Mouse (Mus musculus) left cerebral cortex, postnatal 4 days (tissue): Measurements from ENCODE around the gene Tenm4. TPM values are rescaled to one million over a fixed set of nuclear protein-coding genes. Genes with fewer than 3 reads are reported as not detected.
A peak's percentile ranks its signal among the peaks of the same experiment; 100 is the strongest.

ENCODE experiments used
- DNase-seq: peaks from one replicate; pipeline ENCODE4 v3.0.0-alpha.2; 2022
- intact Hi-C: fragments of 180-260 bp; cut with DNase I; formaldehyde crosslinking; loops from one replicate; pipeline ENCODE4 v1.15.1; 2025
- total RNA-seq, 2 experiments: library from RNA; stranded (reverse); gene quantifications; 2 replicates each; pipeline ENCODE4 v1.2.3; 2021

Tenm4 gene
- total RNA-seq, 2 experiments from 2014 or later: 98.0 to 123 TPM

DNA sequence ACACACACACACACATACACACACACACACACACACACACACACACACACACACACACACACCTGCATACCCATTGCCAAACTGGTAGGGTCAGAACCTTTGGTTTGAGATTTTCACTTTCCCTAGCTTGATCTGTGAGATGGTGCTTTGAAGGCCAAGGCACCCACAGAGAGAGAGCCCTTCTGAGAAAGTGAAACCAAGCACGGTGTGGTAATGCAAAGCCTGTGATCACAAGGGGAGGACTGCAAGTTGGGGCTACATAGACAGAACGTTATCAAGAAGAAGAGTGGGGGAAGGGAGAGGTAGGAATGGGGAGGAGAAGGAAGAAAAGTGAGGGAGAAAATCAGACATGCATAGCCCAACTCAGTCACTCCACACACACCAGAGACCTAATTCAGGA, 285.6 kb downstream of the Tenm4 start:
- DNase-seq: no peak
- intact Hi-C loops: no loop called here

DNA sequence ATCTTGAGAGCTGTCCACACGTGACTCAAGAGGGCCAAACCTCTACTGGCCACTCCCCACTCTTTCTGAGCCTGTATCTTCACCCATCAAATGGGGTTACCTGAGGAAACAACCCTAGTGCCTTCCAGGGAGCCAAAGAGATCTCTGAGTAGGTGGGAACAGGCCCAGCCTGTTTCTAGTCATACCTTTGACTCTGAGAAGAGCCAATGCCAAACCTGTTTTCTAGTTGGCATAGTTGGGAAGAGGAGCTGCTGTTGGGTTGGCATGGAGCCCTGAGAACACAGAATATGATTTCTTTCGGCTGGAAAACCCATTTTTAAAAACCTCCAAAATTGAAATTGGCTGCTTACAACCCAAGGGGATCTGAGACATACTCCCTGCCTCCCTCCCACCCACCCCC, 286.8 kb downstream of the Tenm4 start:
- intact Hi-C loops: no loop called here
- peak; percentile 30 for DNase-seq

DNA sequence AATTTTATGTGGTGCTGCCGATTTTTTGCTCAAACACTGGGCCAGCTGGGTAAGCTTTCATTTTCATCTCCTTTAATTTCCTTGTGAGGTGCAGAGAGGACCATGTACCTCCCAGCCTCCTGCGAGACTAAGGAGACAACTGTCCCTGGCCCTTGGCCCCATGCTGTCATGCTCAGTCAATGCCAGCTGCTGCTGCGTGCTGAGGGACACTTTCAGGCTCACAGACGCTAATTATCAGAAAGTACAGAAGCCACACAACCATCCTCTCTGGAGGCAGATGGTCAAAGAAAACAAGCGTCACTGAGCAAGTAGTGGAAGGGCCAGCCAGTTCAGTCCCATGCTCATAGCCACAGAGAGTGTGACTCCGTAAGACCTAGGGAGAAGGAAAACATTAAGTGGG, 287.9 kb downstream of the Tenm4 start:
- intact Hi-C loops: no loop called here
- peak; percentile 62 for DNase-seq

DNA sequence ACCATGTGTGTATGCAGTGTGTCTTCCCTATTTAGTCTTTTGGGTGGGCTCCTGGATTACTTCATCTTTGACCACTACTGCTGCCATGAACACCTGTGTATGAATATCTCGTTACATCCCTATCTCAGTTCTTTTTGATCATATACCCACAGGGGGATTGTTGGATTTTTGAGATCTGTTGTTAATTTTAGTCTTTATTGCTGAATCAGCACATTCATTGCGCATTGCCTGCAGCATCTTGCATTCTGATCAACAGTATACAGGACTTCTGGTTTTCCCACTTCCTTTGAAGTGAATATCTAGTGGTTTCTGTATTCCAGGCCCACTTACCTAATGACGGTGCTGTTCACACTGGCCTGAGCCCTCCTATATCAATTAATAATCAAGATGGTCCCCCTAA, 295.7 kb downstream of the Tenm4 start:
- intact Hi-C loops: no loop called here
- no peak for DNase-seq

DNA sequence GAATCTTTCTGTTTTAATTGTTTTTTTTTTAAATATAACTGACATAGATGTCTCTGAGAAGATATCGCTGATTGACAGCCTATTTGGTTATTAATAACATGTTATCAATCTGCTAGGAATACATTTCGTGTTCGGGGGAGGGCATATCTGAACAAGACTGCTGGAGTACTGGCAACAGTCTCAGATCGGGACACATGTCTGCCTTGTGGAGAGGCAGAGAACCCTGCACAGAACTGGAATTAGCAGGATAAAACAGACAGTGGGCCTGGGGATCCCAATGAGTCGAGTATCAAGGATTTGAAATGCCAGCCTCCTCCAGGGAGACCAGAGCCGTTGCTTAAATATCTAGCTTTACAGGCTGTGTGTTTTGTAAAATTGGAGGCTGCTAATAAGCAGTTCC, 299.8 kb downstream of the Tenm4 start:
- intact Hi-C loops: no loop called here
- DNase-seq: no peak

DNA sequence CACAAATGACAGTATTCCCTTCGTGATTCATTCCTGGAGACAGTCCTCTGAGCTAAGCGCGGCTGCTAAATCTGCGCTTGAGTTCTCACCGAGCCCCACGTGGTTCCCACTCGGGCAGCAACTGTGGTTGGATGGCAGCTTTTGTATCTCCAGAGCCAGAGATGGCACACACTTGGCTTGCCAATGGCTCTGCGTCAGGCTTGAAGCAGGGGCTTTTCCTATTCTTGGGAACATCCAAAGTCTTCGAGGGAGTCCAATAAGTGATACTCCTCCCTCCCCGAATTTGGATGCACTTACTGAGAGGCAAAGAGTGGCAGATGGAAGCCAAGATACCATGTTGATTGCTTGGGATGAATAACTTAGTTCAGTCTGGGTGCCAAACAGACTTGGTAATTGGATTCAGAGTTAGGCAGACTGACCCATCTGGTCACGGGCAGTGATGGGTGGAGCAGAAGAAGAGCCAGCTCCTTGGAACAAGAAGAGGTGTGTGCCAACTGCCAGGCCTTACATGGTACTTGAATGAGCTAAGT, 303.6 kb downstream of the Tenm4 start:
- DNase-seq: peak; percentile 90
- intact Hi-C loops: no loop called here

DNA sequence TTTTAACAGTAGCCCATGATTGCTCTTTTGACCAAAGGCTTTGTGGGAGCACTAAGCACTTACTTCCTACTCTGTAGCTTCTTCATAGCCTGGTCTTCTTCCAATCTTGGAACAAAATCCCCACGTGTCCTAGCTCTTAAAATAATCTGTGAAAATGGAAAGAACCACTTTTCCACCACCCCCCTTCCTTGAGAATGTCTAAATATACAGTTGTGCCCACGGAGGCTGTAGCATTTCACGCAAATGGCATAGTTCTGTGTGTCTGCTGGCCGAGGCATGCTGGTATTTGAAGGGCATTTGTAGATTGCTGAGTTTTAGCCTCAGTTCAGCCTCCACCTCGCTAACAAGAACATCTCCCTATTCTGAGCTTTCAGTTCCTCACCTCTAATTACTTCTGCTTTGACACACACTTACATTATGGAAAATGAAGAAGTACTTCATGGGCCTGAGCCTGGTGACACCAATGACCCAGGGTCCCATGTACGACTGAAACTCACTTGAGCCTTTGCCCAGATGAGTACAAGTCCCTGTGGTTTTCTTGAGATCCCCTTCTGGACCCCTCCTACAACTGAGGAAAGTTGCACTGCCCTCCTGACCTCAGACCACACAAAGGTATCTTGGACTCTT, 306.1 kb downstream of the Tenm4 start:
- intact Hi-C loops: no loop called here
- DNase-seq: no peak

DNA sequence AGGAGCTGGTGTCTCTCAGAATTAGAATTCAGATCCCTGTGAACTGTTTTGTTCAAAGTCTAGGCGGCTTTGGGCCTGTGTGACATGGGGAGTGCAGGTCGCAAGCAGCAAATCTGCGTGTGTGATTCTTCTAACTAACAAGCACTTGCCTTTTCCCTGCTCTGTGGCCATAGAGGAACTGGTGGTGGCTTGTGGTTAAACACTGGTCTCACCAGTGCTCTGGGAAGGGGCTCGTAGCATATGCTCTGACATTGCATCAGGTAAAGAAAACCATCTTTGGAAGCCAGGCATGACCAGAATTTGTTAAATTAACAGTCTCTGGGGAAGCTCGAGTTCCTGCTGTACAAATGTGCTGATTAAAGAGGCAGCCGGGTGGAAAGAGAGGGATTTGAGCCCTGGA, 308.1 kb downstream of the Tenm4 start:
- intact Hi-C loops: no loop called here
- DNase-seq: no peak

DNA sequence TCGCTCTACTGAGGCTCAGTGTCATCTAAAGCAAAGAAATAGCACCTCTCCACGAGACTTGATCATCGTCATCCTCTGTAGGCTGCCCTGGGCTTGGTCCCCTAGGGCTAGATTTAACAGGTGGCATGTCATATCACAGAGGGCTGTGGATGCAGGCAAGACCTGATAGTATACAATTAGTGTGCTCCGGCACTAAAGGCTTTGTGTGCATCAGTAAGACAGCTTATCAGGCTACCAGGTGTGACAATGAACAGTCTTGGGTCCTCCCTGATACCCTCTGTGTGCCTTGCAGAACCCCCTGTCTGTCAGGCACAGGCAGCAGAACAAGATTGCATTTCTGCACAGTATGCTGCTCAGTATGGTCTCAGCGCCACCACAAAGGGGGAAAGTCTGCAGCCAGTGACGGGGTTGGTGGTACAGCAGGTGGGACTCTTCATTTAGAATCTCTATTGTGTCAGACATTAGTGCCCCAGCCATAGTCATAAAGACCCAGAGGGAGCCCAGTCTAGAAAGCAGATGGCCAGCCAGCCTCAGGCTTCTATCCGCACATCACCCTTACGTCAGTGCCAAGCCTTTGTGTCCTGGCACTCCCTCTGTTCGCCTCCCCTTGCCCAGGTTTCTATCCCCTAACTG, 309.4 kb downstream of the Tenm4 start:
- peak; percentile 48 for DNase-seq
- intact Hi-C loops: no loop called here

DNA sequence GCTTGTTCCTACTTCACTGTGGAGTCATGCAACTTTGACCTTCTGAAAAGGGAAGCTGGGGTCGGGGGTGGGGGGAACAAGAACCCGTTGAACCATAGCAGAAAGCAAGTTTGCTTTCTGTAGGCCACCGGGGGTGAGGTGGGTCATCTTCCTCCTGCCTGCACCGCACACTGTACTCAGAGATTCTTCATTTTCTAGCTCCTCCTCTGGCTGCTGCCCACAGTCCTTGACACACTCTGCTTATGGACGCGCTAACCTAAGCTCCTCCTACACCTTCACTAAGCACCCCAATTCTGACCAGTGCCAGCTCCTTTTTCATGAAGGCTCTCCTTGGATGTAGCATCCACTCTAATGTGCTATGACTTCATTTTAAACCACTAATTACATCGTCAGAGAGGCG, 311.9 kb downstream of the Tenm4 start:
- intact Hi-C loops: no loop called here
- no peak for DNase-seq

DNA sequence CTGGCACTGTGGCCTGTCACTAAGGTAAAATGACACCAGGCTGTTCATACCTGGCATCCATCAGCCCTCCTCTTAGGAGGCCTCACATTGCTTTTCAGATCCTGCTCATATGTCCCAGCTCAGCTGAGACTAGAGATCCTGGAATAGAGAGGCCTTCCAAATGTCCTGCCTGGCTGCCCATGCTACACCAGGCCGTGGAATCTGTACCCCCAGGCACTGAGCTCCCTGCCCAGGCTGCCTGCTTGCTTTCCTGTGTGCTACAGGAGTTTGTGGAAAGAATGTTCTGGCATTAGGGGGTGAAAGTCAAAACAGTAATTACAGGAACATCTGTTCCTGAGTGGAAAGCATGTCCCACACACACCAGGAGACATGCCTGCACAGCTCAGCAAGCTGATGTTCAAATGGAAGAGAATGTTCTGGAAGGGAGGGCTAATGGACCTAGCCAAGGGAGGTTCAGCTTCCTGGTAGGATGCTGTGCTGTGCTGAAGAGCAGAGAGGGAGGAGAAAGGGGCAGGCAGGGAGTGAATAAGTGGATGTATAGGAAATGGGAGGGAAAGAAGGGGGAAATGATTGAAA, 313.0 kb downstream of the Tenm4 start:
- no peak for DNase-seq
- intact Hi-C loops: no loop called here

DNA sequence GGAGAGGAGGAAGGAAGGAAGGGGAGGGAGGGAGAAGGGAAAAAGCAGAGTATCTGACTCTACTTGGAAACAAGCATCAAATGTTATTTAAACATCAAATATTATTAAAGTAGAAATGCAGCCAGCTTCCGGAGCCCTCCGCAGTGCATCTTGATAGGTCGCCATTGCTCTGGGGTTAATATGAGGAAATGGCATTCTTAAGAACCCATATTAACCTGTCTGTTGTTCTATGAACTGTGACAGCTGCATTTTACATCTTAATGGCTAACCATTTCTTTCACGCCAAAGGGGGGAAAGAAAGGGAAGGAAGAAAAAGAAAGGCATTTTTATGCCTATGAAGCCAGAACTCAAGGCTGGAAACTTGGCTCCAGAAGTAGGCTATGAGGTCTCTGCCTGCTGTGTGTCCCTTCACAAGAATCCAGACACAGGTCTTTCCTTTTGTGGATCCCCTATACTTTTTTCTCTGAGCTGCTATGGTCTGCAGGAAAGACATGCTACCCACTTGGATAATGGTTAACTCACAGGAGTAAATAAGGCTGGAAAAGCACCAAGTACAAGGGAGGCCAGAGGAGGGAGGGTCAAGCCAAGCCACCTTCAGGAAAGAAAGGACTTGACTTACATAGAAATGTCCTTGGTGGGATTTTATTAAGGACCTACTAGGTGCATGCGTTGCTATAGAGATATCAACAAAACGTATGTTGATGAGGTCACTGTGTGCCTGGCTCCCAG, 318.5 kb downstream of the Tenm4 start:
- intact Hi-C loops: no loop called here
- no peak for DNase-seq

DNA sequence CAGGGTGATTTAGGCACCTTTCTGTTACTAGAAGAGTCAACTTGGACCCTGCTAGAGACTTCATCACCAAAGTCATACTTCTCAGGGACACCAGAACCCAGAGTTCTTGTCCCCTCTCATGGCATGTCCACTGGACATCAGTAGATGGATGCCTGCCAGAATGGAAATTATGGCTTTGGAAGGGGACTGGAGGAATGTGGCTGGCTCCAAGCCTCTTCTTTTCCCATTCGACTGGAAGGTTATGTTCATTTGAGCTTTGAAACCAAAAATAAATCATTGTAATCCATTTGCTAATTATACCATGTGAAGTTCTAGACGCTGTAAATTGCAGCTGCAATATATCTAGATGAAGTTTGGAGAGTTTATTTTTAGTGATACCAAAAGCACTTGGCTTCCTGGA, 320.9 kb downstream of the Tenm4 start:
- intact Hi-C loops: no loop called here
- DNase-seq: no peak

DNA sequence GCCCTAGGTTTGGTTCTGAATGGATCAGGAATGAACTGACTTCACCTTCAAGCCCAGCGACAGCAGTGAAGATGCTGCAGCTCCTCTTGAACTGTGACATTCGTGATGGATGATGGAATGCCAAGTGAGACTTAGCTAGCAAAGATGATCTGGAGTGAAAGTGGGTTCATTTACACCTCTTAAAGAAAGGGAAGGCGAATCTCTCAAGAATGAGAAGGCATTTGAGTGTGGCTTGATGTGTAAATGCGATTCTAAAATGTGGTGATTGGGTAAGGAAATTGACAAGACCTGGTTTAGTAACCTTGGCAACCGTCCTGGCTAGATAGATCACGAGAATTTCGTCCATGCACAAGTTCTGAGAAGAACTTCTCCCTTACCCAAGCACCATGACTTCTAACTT, 321.6 kb downstream of the Tenm4 start:
- DNase-seq: no peak
- intact Hi-C loops: no loop called here

DNA sequence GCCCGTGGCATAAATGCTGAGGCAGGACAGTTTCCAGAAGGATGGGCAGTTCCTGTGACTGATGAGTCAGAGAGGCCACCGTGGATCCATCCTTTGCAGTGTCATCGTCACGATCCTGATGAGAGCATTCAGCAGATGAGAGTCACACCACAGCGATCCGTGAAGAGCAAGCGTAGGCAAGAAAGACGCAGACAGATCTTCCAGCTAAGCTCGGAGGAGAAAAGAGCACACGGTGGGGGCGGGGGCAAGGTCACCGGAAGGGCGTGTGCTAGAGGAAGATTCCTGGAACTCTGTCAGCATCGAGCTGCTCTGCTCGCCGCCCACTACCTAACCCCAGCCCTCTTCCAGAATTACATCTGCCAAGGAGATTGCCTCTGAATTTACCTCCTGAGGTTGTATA, 323.0 kb downstream of the Tenm4 start:
- intact Hi-C loops: no loop called here
- DNase-seq: no peak

DNA sequence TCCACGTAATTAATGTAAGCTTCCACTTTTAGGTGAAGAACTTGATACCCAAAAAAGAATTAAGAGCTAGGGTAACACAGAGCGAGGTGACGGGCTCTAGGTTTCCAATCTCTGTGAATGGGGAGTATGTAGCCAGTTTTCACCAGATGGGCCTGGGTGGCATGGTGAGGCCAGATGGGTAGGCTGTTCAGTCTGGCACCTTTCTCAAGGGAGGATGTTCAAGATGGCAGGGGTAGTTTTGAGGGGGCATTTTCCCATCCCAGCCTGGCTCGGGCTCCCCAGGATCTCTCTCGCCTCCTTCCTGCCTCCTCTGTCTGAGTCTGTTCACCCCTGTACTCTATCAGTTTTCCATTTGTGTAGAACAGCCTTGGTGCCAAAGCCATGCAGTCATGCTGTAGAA, 329.1 kb downstream of the Tenm4 start:
- intact Hi-C loops: no loop called here
- DNase-seq: no peak

DNA sequence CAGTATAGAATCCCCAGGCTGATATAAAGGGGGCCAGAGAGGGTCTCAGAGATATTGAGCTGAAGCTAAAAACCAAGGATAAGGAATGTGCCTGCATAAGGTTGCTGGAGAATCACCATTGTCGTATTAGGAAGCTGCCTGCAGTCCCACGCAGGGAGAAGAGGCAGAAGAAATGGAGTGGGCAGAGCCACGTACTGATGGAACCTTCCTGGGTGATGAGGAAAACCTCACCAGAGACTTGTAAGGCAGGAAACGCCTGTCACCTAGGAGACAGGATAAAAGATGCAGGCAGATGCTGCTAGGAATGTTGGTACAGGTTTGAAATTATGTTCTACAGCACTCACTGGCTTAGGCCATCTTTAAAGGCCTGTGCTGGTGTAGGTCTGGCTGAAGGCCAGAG, 329.8 kb downstream of the Tenm4 start:
- intact Hi-C loops: no loop called here
- DNase-seq: no peak

DNA sequence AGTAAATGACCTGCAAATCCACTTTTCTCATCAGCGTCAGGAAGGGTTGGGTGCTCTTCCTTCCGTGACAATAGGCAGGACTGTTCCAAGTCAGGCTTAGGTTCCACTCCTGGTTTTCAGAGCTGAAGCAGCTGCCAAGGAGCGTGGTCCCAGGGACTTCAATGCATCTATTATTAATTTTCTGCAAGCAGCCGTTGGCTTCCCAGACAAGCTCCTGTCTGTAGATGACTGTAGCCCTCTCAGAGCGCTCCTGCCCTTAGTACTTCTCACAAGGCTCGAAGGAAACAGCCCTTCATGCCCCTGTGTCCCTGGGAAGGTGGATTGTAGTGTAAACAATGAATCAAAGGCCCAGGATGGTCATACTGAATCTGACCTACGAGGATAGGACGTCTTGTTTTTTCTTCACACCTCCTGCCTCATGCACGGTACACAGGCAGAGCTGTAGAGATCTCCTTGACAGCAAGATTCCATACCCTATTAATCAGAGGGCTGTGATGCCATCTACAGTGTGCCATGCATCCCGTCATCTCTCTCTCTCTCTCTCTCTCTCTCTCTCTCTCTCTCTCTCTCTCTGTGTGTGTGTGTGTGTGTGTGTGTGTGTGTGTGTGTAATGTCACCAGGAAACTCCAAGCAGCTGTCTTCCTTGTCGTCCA, 331.4 kb downstream of the Tenm4 start:
- DNase-seq: no peak
- intact Hi-C loops: no loop called here

DNA sequence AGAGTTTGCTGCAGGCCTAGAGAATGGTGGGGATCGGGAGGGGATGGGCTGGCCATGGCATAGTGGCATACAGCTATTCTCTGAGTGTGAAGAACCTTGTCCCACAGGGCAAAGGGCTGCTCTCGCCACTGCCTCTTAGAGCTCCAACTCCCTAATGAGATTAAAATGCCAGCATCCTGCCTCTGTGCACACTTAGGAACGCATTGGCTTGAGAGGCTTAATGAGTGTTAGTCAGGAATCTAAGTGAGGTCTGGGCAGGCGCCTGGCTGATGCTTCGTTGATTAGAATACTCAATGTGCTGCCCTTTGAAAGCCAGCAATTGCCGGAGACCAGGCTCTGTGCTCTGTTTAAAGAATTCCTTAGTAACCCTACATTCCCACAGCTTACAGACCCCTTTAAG, 334.5 kb downstream of the Tenm4 start:
- no peak for DNase-seq
- intact Hi-C loops: no loop called here

DNA sequence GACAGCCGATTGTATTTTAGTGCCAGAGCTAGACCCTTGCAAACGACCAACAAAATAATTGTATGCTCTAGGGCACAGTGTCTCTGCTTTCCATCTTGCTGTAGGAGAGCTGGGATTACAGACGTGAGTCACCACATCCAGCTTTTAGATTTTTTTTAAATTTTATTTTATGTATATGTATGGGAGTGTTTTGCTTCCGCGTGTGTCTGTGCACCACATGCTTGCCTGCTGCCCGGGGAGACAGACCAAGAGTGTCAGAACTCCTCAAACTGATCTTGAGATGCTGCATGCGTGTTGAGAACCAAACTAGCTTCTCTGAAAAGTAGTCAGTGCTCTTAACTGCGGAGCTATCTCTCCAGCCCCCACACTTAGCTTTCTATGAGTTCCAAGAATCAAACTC, 336.0 kb downstream of the Tenm4 start:
- intact Hi-C loops: no loop called here
- no peak for DNase-seq

DNA sequence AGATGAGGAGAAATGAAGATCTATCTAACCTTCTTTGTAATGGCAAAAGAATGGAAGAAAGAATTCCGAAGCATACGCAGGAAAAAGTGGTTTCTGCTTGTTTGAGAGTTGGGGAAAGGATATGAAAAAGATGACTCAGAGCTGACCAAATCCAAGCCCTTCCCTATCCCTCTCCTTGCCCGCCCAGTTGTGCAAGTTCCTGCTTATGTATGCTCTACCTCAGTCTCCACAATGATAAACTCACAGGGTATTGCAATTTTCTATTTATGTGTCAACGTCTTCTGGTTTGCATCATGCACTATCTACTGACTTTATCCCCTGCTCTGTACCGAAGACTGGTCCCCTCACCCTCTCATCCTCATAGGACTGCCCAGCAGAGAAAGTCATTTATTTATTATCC, 339.4 kb downstream of the Tenm4 start:
- no peak for DNase-seq
- intact Hi-C loops: no loop called here
